Comparison of ENCODE assay signal across 9 mouse cellular contexts in the genomic region with DNA sequence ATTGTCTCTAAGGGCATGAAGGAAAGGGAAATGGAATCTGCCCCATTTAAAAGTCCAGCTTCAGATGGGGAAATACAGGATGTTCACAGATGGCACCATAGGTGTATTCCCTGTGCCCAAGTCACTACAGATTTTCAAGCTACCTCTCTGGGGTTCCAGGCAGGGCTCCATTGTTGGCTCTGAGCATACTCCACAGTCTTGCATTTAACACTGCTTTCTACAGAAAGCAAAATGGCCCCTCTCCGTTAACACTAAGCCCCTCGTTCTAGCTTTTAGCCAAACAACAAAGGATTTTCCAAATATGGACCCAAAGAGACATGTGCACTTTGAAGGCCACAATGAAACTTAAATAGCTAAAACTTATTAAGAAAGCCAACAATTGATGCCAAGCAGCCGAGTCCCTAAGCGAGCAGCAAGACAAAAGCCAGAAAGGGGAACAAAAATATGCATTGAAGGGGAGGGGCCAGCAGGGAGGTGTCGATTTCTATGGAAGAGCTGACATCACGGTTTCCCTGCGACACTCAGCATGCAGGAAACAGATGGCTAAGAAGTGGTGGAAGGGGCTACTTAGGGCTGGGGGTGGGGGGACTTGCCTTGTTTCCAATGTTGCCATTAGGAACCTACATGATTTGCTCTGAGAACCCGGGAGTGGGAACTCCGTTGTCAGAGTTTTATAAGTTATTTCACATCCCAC. TPM values are rescaled to one million over a fixed set of nuclear protein-coding genes. Genes with fewer than 3 reads are reported as not detected.
A peak's percentile ranks its signal among the peaks of the same experiment; 100 is the strongest.
DNase-seq lines count a peak whose midpoint lies in the region; ATAC-seq lines count a peak whose summit lies in the region.
"Had no signal": no experiment of that assay in that cellular context is flagged by ENCODE, and none has a peak within 500 bp of the region (broad histone marks: within the 10 kb centered on the region; RNA-seq: fewer than 3 reads in every experiment).

No protein-coding gene starts in this region.

- peak overlapping the region; percentile 3; the same call in 1 of the 2 replicates for H3K4me2 ChIP-seq in embryonic facial prominence, embryonic 15.5 days (replicated peaks)
- H3K4me2 ChIP-seq in hindbrain, embryonic 16.5 days (ENCODE audit: low read length): peak overlapping the region; percentile 4; the same call in 1 of the 2 replicates
- no peak overlapping the region for H3K4me2 ChIP-seq in neural tube, embryonic 13.5 days

- H3K9ac ChIP-seq in embryonic facial prominence, embryonic 15.5 days: no peak overlapping the region
- H3K9ac ChIP-seq in hindbrain, embryonic 16.5 days (ENCODE audit: low read depth, low read length): no peak overlapping the region
- no peak overlapping the region for H3K9ac ChIP-seq in neural tube, embryonic 13.5 days

- peaks cover 27% of the 10 kb centered on the region for H3K4me1 ChIP-seq in embryonic facial prominence, embryonic 15.5 days
- peaks cover 5% of the 10 kb centered on the region for H3K4me1 ChIP-seq in hindbrain, embryonic 16.5 days (ENCODE audit: control insufficient read depth, insufficient read depth, low read depth, low read length)
- peaks cover 9% of the 10 kb centered on the region for H3K4me1 ChIP-seq in neural tube, embryonic 13.5 days (replicated peaks)

- H3K9me3 ChIP-seq in embryonic facial prominence, embryonic 15.5 days (replicated peaks): no peaks in the 10 kb centered on the region
- no peaks in the 10 kb centered on the region for H3K9me3 ChIP-seq in hindbrain, embryonic 16.5 days (ENCODE audit: control insufficient read depth, low read length)
- H3K9me3 ChIP-seq in neural tube, embryonic 13.5 days: no peaks in the 10 kb centered on the region

- no peaks in the 10 kb centered on the region for H3K36me3 ChIP-seq in embryonic facial prominence, embryonic 15.5 days
- H3K36me3 ChIP-seq in hindbrain, embryonic 16.5 days (ENCODE audit: control insufficient read depth, insufficient read depth, low read length): no peaks in the 10 kb centered on the region
- H3K36me3 ChIP-seq in neural tube, embryonic 13.5 days: no peaks in the 10 kb centered on the region

- H3K27ac ChIP-seq in embryonic facial prominence, embryonic 15.5 days (replicated peaks): peak overlapping the region; percentile 71
- no peak overlapping the region for H3K27ac ChIP-seq in hindbrain, embryonic 16.5 days (ENCODE audit: low read depth, low read length)
- peak overlapping the region; percentile 0; the same call in 1 of the 2 replicates for H3K27ac ChIP-seq in neural tube, embryonic 13.5 days (replicated peaks)

- WGBS in embryonic facial prominence, embryonic 15.5 days: 30% methylated on average over 9 of the region's 9 CpGs
- WGBS in hindbrain, embryonic 16.5 days: 27% methylated on average over 9 of the region's 9 CpGs
- WGBS in neural tube, embryonic 13.5 days: 28% methylated on average over 9 of the region's 9 CpGs

- no peaks in the 10 kb centered on the region for H3K27me3 ChIP-seq in embryonic facial prominence, embryonic 15.5 days
- no peaks in the 10 kb centered on the region for H3K27me3 ChIP-seq in hindbrain, embryonic 16.5 days (replicated peaks; ENCODE audit: control insufficient read depth, insufficient read depth, low read length)
- no peaks in the 10 kb centered on the region for H3K27me3 ChIP-seq in neural tube, embryonic 13.5 days

- peak; percentile 27; the same call in 1 of the 2 replicates for ATAC-seq in embryonic facial prominence, embryonic 15.5 days (ENCODE audit: insufficient number of reproducible peaks, low FRiP score, low TSS enrichment, low read depth)
- ATAC-seq in hindbrain, embryonic 16.5 days: no peak
- no peak for ATAC-seq in neural tube, embryonic 13.5 days (ENCODE audit: low read depth)

- no peak overlapping the region for H3K4me3 ChIP-seq in embryonic facial prominence, embryonic 15.5 days (replicated peaks)
- H3K4me3 ChIP-seq in hindbrain, embryonic 16.5 days (ENCODE audit: low read length): no peak overlapping the region
- no peak overlapping the region for H3K4me3 ChIP-seq in neural tube, embryonic 13.5 days

- peak; percentile 35 for DNase-seq in lung, postnatal 36 days
- DNase-seq in lung, postnatal 4 days: no peak
- no peak for DNase-seq in adrenal gland, postnatal 10 days
- DNase-seq in kidney, postnatal 14 days: no peak
- DNase-seq: cerebellum, adult 9-10 months; layer of hippocampus, adult 9-11 months had no signal

RNA-seq across cellular contexts. Expression of gene Arhgap31, which starts 11.4 kb away (rescaled TPM):
- polyA plus RNA-seq in embryonic facial prominence, embryonic 15.5 days (2015; fragmentation: Nextera tagmentation; extraction: Ambion mirVana): 14.5 and 16.3 TPM in 2 replicates
- polyA plus RNA-seq in hindbrain, embryonic 16.5 days (2015; fragmentation: Nextera tagmentation; extraction: Ambion mirVana): 4.5 and 6.7 TPM in 2 replicates
- polyA plus RNA-seq in neural tube, embryonic 13.5 days (2015; fragmentation: Nextera tagmentation; extraction: Ambion mirVana): 5.8 and 7.0 TPM in 2 replicates
- 10 to 100 TPM; 31.6 to 36.3 TPM for total RNA-seq in adrenal gland, postnatal 10 days (2021)

RNA-seq across cellular contexts. Expression of gene B4galt4, which starts 40.4 kb away (rescaled TPM):
- 24.7 and 25.2 TPM in 2 replicates for polyA plus RNA-seq in embryonic facial prominence, embryonic 15.5 days (2015; fragmentation: Nextera tagmentation; extraction: Ambion mirVana)
- 38.3 and 40.3 TPM in 2 replicates for polyA plus RNA-seq in hindbrain, embryonic 16.5 days (2015; fragmentation: Nextera tagmentation; extraction: Ambion mirVana)
- 24.8 and 28.5 TPM in 2 replicates for polyA plus RNA-seq in neural tube, embryonic 13.5 days (2015; fragmentation: Nextera tagmentation; extraction: Ambion mirVana)
- total RNA-seq in adrenal gland, postnatal 10 days (2021): 10 to 100 TPM; 11.9 to 12.0 TPM
